Mouse (Mus musculus): ENCODE results near the gene Opn1sw. TPM values are rescaled to one million over a fixed set of nuclear protein-coding genes. Genes with fewer than 3 reads are reported as not detected.
A peak's percentile ranks its signal among the peaks of the same experiment; 100 is the strongest.
"Not testable (repeated sequence)": the region's sequence is repeated elsewhere in the genome, so short reads cannot be mapped to it uniquely, and the experiment has no call there.

The Opn1sw gene
- total RNA-seq, 2 experiments from 2014 or later = not detected

DNA sequence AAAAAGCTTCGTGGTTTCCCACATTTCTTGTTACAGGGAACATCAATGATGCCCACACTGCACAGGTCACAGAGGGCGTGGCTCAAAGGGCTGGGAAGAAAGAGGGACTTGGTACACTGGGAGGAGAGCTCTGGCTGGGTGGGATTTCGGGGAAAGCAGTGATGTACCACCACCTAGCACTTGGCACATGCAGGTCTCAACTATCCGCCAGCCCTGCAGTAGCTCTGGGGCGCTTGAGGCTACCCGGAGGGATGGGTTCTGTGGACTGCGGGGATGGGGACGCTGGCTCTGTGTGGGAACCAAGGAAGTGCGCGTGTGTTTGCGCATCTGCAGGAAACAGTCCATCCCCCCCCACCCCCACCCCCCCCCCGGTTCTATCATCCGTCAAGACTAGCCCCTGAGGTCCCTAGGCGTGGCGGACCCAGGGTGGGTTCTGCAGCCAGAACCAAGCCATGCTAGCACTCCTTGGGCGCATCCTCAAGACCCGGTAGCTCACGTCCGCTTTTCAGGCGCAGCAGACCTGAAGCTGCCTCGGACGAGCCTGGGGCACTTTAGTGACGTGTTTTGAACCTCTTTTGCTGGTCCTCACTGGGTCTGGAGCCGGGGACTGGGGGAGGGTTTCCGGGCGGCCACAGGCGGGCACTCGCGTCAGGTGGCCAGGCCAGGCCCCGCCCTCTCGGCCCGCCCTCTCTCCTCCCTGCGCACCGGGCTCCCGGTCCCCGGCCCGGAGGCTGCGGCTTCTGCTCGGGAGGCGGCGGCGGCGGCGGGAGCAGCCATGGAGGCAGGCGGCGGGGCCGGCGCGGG lies 7.8 kb upstream of the Opn1sw start, which contains the start of gene Ccdc136:
Gene Ccdc136, plus strand, starts transcription at position 400 of the 804 bp plus-strand sequence.
- DNase-seq = peak; percentile 84

DNA sequence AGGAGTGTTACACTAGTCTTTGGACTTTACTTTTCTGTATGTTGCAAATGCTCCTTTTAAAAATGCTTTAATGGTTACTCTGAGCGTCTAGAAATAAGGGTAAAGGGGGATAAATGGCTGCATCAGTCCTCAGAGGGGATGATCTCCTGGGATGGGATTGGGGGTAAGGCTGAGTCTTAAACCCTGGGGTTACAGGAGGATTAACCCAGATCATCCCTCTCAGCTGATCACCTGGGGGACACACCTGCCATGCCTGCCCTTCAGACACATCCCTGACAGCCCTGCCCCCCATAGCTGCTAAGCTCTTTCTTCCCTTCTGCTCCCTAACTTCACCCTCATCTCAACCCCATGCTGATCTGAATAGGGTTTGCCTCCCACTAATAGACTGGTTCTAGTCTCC lies 6.0 kb upstream of the Opn1sw start:
- no peak for DNase-seq

DNA sequence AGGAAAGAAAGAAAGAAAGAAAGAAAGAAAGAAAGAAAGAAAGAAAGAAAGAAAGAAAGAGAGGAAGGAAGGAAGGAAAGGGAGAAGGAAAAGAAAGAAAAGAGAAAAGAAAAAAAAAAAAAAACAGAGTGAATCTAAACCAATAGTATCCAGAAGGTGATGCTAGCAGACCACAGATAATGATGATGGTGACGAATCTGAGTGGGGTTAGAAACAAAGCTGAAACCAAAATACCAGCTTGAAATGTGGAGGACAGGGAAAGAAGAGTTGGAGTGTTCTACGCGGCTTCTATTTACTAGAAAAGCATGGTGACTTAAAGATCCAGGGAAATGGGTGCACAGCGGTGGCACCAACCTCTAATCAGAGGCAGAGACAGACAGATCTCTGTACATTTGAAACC lies 3.5 kb upstream of the Opn1sw start:
- no peak for DNase-seq

DNA sequence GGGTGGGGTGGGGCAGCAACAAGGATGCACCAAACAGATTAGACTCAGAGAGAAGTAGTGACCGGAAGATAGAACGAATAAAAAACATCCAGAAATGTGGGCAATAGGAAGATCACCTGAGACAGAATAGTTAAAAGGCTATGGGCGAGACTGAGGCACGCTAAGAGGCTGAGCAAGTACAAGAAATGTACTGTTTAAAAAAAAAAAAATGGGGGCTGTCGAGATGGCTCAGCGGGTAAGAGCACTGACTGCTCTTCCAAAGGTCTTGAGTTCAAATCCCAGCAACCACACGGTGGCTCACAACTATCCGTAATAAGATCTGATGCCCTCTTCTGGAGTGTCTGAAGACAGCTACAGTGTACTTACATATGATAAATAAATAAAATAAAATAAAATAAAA lies 3.0 kb upstream of the Opn1sw start:
- DNase-seq = not testable (repeated sequence)

DNA sequence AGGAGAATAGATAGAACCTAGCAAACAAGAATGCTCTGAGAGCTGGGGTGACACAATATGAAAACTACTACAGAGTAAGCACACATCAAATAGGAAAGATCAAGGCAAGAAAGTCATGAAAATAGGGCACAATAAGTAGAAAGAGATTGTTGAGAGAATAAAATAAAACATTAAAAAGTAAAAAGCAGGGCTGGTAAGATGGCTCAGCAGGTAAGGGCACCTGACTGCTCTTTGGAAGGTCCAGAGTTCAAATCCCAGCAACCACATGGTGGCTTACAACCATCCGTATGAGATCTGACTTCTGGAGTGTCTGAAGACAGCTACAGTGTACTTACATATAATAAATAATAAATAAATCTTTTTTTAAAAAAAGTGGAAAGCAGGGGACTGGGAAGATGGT lies 2.2 kb upstream of the Opn1sw start:
- DNase-seq = not testable (repeated sequence)

DNA sequence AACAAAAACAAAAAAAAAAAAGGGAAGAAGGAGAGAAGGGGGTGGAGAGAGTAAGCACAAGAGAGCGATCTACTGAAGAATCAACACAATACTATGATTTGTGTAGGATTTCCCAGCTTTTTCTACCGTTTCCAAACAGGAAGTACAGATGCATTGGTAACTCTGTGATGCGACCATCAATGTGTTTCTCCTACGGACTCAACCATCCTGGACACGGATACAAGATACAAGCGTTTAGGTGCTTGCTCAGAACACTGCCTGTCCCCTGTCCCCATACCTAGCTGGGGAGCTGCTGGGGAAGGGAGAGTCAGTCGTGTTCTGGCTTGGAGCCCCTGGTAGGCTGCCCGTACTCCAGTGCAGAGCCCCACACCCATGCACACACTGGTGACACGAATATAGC lies 1.2 kb upstream of the Opn1sw start:
- DNase-seq = no peak

DNA sequence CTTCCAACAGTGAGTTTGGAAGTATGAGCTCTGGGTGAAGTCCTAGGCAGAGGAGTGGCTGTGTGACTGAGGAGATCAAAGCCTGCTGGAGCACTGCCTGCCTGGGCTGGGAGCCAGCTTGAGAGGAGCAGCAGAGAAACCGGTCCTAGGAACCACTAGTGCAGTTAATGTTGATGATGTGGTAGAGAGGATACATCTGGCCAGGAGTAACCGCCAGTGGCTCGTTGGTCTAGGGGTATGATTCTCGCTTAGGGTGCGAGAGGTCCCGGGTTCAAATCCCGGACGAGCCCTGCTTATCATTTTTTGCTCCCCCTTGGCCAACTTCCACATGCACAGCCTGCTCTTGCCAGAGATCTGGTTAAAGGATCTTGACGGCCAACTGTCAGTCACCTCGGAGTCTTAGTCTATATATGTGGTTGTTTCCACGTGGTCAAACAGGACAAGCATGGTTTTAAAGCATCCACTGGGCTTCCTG lies 375 bp upstream of the Opn1sw start:
- peak; percentile 90 for DNase-seq

DNA sequence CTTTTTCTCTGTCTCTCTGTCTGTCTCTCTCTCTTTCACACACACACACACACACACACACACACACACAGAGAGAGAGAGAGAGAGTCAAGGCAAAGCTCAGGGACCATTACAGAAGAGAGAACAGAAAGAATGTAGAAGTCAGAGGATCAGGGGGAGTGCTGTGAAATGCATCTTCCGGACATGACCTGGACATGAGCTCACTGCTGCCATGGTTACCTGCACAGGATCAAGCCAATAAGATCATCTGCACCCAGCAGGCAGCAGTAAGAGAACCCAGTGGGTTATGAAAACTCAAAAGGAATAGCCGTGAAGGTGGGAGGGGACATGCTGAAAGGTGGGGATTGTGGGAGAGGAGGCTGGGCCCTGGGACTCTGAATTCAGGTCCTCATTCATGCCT lies 5.8 kb downstream of the Opn1sw start:
- DNase-seq = no peak

DNA sequence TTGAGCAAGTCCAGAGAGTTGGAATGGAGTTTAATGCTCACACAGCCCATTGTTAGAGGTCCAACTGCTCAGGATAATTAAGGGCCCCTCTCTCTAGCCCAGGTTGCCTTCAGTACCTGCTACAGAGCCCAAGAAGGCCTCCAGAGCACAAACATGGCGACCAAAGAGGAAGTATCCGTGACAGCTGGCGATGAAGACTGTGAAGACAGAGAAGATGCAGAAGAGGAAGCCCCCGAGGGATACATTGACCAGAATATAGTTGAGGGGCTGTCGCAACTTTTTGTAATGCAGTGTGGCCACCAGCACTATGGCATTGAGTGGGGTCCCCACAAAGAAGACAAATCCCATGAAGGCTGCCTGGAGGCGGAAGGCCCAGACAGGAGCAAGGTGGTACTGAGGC lies 8.3 kb downstream of the Opn1sw start:
- no peak for DNase-seq

DNA sequence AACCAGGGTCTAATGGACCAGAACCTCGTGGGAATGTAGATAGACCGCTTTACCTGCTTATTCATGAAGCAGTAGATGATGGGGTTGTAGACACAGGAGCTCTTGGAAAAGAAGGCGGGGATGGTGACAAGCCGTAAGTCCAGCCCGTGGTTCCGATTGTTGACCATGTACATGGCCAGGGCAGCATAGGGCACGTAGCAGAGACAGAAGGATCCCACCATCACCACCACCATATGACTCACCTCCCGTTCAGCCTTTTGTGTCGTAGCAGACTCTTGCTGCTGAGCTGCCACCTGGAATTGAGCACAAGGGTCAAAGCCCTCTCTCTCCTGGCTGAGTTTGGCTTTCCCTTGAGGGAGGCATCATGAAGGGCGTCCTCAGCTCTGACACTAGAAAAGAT lies 9.6 kb downstream of the Opn1sw start:
- DNase-seq = no peak

DNA sequence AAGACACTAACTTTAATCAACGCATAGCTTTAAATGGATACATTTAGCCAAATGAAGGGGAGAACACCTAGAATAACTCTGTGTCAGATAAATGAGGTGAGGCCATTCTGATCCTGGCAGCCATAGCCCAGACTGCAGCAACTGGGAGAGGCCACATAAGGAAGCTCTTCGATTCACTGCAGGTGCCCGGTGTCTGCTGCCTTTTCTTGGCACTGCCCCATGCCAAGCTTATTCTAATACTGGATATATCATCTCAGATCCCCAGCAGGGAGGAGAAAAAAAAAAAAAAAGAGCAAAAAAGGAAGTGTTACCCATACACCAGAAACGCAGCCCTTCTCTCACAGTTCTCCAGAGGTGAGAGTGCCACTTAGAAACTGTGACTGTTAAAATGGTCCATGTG lies 10.9 kb downstream of the Opn1sw start:
- no peak for DNase-seq

DNA sequence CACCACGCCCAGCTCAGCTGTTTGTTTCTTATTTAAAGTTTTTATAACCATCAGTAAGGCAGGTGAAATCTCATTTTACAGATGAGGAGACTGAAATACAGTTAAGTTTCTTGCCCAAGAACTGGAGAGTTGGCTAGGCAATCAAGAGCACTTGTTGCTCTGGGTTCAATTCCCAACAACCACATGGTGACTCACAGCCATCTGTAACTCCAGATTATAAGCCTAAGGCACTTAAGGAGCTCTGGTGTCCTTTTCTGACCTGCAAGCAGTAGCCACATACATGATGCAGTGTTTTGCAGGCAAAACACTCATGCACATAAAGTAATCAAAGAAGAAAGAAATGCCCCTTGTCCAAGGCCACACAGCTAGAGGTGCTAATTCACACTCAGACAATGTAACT lies 23.0 kb downstream of the Opn1sw start:
- DNase-seq = no peak

DNA sequence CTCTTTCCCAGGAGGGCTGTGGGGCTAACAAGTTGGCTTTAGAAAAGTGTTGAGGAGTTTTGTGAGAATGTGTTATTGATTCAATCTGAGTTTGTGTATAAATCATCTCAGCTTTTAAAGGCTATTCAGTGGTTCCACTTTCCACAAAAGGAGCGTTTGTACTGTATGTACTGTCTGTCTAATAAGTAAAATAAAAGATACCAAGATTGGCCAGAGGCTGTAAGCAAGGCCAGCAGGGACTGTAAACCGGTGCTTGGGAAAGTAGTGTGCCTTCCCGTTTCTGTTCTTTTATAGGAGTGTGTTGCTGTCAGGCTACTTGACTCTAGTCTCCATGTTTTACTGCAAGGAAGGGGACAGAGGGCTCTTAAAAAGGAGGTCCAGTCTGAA lies 25.1 kb downstream of the Opn1sw start:
- DNase-seq = no peak

DNA sequence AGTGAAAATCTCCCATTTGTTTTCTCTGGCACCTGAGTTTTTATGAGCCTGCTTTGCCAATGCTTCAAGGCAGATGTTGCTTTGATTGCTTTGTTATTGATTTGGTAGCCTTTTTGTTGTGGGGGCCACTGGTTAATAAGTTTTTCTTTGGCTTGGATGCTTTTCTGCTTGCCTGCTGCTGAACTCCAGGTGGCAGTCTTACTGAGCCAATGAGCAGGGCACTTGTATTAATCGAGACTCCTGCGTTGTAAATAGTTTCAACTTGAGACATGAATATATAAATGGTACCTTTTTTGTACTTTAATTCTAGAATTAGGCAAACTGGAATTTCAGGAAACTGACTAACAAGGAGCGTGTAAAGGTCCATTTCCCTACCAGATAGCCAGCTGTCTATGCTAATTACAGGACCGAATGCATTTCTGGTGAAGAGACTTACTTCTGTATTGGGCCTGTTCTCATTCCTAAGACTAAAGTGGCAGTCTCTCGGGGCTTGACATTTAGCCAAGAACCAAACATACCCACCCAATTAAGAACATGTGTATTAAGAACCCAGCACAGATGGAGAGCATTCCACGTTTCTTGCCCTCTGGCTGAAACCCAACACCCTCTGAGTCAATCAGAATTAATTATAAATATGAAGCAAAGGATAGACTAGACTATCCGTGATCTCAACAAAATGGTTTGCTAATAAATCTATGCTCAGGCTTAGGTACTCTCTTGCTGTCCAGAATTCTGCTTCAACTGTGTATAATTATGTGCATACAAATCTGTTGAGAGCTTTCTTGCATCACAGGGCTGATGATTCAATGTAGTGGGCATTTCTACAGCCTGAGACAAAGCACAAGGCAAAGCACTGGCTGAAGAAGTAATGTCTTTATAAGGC lies 25.8 kb downstream of the Opn1sw start:
- DNase-seq = no peak

DNA sequence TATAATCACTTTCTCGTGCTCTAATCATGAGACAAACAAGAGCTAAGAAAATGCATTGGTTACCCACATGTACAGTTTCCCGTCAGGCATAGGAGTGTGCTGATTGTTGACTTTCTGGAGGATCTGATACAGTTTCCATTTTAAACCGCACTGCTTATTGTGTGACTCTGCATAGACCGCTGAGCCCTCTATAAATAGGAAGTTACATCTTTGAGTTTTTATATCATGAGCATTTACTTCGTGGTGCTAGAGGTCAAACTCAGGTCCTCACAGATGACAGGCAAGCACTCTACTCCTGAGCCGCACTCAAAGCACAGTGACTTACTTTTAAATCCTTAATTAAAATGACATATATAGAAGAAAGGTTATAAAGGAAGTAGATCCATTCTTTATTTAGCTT lies 28.1 kb downstream of the Opn1sw start:
- no peak for DNase-seq

DNA sequence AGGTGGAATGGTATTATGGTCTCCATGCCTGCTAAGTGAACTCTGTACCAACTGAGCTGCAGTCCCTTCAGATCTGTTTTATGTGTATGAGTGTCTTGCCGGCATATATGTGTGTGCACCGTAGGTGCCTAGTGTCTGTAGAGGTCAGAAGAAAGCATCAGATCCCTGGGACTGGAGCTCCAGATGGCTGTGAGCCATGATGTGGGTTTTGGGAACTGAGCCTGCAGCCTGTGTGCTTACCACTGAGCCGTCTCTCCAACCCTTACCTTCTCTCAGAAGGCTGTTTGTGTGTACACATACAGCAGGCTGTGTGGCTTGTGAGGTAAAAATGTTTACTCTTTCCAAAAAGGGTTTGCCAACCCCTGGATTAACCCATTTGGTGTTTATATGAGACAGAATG lies 28.9 kb downstream of the Opn1sw start:
- DNase-seq = no peak

DNA sequence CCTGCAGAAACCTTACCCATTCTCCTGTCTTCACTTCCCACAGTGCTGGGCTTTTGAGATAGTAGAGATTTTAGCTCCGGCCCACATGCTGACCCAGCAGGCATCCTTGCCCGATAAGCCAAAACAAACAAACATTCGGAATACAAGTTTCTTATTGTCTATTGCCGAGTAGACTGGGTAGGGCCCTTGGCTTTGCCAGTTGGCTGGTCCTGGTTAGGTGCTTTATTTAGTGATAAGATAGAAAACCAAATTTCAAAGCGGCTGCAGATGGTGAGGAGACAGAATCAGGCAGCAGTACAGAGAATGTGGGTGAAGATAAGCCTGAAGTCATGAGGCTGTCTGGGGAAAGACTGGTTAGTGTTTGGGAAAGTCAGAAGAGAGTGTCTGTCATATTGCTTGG lies 35.5 kb downstream of the Opn1sw start:
- DNase-seq = no peak

DNA sequence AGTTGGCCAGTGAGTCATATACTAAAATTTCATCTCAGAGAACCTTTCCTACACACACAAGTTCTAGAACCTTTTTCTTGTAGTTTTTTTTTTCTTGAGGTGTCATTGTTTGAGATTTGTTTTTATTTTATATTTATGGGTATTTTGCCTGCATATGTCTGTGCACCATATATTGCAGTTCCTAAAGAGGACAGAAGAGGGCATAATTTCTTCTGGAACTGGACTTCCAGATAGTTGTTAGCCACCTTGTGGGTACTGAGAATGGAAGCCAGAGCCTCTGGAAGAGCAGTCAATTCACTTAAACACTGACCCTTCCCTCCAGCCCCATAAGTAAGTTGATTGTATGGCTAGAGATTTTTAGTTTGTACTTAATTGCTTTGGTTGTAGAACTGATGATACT lies 36.7 kb downstream of the Opn1sw start:
- DNase-seq = no peak

DNA sequence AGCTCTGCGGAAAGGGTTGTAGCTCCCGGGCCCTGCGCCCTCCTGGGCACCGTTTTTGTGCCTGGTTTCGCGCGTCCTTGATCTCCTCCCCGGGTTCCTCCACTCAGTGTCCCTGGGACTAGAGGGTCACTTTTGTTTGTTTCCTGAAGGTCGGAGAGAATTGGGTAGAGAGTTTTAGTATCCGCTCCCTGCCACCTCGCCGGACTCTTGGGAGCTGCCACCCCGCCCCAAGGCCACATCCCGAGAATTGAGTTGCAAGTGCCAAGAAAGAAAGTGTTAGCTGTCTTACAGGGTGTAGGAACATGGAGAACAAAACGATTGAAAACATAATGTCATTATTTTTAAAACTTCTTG lies 39.9 kb downstream of the Opn1sw start:
- peak; percentile 67 for DNase-seq

DNA sequence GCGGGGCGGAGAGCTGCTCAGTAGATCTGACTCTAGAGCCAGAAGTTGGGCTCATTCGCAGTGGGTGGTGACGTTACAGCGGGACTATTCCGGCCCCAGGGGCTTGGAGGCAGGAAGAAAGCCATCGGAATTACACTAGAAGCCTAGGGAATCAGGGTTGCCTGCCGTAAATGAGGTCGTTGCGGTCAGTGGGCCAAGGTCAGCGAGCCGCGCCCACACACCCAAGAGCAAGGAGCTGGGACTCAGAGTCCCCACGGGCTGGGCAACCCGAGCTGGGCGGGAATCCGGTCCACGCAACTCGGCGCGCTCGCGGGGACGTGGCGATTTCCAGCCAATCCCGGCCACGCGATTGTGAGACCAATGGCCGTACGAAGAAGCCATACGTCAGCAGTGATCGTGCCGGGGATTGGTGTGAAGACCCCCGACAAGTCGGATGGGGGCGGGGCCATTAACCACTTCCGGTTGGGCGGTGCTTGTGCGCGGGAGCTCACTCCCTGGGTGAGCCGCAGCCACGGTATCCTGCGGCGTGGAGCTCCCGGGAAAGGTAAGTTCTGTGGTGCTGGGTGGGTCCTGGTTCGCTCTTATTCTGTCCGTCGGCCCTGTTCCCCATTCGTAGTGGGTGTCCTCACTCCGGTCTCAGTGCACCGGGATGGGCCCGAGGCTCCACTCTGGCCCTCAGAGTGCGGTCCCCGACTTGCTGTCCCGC lies 40.5 kb downstream of the Opn1sw start, which contains the start of gene Calu:
Gene Calu, plus strand, starts transcription at position 405 of the 706 bp plus-strand sequence.
- peak; percentile 100 for DNase-seq

DNA sequence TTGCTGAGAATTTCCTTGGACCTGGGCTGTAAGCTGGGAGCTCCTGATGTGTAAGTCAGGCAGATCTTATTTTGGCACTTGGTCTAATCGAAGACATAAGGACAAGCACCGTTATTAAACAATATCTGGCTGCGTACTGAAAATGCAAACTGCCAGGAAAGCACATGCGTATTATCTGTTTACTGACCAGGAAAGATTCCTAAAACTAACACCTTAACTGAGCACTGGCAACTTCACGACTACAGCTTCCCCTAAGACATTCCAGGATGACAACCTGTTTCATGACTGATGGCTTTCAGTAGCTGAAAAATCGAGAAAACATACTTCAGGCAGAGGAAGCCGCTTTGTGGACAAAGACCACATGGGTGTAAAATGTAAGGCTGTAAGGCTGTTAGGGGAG lies 41.1 kb downstream of the Opn1sw start:
- DNase-seq = no peak

DNA sequence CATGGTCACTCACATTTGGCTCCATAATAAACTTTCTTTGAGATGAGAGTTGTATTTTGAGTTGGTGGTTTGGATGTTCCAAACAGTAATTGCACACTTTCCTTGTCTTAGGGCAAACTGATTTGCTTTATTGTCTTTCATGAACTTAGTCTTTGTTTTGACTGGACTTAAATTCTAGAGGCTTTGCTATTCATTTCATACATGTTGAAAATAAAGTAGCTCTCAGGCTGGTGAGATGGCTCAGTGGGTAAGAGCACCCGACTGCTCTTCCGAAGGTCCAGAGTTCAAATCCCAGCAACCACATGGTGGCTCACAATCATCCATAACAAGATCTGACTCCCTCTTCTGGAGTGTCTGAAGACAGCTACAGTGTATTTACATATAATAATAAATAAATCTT lies 41.8 kb downstream of the Opn1sw start:
- DNase-seq = not testable (repeated sequence)

DNA sequence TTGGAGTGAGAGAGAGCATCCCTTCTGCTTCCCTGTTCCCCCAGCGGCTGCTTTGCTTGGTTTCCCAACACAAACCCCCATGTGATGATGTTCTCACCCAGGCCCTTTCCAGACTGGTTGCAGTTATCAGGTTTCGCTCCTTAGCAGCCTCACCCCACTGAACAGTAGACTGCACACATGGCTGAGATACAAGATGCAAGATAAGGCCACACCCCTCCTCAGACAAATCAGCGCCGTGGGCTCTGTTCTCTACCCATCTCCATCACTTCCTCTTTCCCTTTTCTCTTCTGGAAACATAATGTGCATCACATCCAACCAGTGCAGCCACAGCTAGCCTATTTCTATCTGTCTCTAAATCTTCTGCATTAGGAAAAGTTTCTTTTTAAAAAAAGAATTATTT lies 58.8 kb downstream of the Opn1sw start:
- no peak for DNase-seq

All from adrenal gland, postnatal 10 days (tissue).